Mouse (Mus musculus): ENCODE measurements at regions not wholly inside any gene's neighbourhood (a gene's known extent, or its start where the extent isn't known, plus 50 kb on each side); places are given as distances from the start of the nearest gene placed in this dataset.

DNA sequence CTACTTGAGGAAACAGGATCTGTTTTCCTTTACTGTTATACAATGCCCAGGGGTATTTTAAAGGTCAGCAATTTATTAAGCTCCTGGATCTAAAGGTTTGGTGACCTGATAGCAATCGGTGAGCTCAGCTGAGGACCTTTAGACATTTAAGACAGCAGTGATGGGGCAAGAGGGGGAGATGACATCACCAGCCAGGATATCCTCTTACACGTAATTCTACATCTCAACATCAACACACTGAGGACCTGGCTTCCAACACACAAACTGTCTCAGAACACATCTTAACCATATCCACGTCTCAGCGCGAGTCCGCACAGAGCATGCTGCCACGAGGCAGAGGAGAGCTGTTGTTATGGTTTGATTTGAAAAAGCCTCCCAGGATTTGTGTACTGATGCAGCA, 69.2 kb downstream of the Nhlrc3 start:
- DNase-seq (ENCODE audit: inconsistent age in 2 of 2, low spot score in 1 of 2), result no peak

DNA sequence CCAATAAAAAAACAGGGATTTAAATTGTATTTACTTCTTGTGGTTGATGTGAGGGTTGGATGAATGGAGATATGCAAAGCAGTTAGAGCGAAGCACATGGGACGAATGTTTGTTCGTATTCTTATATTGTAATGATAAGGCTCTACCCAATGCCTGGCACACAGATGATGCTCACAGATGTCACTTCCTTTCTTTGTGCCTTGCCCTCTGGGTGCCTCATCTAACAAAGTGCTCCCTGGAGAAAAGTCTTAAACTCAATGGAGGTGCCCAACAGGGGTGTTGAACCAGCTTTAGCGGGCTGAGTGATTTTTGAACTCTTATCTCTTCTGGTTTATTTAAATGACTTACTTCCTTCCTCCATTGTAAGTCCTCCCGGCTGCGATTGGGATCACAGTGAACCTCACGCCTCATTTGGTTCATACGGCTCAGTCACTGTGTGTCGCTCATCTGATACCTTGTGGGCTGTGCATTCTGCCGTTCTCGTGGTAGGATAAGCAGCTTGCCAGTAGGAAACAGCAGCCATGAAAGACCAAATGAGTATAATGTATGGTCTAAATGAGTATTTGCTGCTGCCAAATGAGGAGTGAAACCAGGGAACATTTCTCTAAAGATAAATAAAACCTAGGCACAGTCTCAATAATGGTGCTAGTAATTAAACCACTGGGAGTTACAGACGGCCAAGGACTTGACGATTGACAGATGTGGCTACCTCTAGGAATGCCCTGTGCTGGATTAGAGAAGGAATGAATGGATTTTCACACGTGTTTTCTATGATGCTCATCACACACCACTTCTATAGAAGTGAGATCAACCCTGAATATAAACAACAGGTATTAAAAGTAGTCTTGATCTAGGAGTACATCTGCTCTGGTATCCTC, 81.2 kb downstream of the Nhlrc3 start:
- DNase-seq (ENCODE audit: inconsistent age in 2 of 2, low spot score in 1 of 2), result no peak

GRCm38 (mm10) chr3:53379519-53380181, 83.5 kb downstream of the Nhlrc3 start:
- DNase-seq (ENCODE audit: inconsistent age in 2 of 2, low spot score in 1 of 2), result no peak

DNA sequence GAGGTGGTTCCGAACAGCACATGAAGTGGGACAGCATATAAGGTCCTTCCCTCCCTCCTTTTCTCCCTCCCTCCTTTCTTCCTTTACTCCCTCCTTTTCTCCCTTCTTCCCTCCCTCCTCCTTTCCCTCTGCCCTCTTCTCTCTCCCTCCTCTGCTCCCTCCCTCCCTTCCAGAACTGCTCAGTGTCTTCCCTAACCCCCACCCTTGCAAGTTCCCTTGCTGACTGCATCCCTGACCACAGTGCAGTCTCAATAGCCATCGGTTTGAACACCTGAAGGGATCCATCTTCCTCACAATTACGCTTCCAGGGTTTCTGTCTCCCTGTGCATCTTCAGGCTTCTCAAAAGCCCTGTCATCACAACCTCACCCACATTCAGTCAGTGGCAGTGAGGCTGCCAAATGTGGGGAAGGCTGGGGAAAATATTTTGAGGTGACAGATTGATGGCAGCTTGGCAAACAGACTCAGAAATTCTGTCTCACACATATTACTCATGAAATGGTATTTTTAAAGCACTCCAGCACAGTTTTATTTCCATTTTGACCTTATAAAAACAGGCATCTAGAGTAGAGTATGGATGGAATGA, 86.2 kb downstream of the Nhlrc3 start:
- DNase-seq (ENCODE audit: inconsistent age in 2 of 2, low spot score in 1 of 2), result peak in 1 of 2 experiments; percentile 24

DNA sequence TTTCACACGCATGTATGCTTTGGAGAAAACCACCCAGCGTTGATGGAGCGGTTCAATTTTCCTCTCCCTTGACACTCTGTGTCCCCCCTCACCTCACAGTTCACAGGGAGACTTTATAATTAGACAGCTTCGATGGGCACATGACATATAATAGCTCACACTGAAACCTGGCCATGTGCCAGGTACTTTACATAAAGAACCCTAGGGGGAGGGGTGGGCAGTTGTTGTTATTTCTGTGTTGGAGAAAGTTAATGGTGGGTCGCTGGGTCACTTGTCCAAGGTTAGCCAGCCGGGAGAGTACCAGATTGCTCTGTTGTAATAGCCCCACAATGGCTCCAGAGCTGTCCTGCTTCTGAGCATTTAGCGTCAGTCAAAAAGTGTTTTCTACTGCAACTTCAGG, 90.2 kb downstream of the Nhlrc3 start:
- no peak for DNase-seq (ENCODE audit: inconsistent age in 2 of 2, low spot score in 1 of 2)

DNA sequence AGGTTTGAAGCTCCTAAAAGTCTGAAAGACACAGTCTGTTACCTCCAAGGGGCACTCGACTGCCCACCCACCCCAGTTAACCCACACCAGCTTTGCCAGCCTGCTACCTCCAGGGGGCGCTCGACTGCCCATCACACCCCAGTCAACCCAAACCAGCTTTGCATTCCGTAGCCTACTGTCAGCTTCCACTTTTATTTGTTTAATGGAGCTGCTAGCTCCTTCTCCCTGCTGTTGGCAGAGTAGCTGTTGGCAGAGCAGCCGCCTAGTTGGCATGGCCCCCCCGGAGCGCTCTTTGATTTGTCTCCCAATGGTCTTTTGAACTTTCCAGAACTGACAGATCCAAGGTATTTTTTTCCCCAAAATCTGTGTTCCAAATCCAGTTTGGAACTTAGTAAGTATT, 91.2 kb downstream of the Nhlrc3 start:
- peak in 1 of 2 experiments; percentile 27 for DNase-seq (ENCODE audit: inconsistent age in 2 of 2, low spot score in 1 of 2)

GRCm38 (mm10) chr3:53361202-53361601, 101.9 kb downstream of the Nhlrc3 start:
- DNase-seq (ENCODE audit: inconsistent age in 2 of 2, low spot score in 1 of 2), result peak in 1 of 2 experiments; percentile 27

DNA sequence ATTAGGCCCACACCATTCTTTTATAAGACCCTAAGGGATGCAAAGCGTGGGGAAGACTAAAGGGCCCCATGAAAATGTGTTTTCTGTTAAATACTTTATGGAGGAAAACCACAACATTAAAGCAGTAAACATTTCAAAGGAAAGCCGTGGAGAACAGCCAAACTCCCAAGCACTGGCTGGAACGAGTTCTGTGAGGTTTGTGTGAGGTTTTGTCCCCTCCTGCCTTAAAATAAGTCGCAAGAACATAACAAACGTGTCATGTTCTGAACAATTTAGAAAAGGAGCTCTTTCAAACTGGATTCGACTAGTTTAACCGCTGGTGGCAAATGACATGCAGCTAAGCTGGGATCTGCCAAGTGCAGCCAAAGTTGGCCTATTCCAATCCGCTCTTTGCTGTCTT, 109.4 kb downstream of the Nhlrc3 start:
- DNase-seq (ENCODE audit: inconsistent age in 2 of 2, low spot score in 1 of 2), result no peak

DNA sequence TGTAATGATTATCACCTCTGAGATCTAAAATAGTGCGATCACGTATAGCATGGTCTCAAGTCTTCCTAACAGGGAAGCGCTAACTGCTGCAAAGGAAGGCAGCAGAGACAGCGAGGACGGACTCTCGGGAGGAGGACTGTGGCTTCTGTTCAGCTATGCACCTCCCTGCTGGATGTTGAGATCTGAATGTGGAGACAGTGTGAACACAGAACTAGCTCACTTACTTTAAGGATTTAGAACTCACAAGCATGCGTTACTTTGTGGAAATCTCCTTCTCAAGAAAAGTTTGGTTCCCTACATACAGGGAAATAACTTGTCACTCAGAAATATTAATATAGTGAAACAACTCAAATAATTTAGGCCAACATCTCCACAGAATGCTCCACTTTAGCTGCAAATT, 109.8 kb downstream of the Nhlrc3 start:
- no peak for DNase-seq (ENCODE audit: inconsistent age in 2 of 2, low spot score in 1 of 2)

DNA sequence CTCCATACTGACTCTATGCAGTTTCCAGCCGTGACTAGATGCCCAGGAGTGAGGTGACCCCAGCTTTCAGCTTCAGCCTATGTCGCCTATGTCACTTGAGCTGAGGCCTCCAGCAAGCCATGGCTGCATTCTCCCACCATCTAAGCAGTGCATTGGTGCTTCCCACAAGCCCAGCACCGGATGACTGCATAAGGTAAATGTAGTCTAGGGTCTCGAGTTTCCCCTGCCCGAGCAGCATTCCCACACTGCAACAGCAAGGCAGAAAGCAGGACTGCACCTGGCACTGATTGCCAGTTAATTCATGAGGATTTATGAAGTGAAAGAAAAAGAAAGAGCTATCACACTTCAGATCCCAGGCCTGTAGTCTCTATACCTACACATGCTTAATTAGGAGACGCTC, 119.5 kb downstream of the Nhlrc3 start:
- no peak for DNase-seq (ENCODE audit: inconsistent age in 2 of 2, low spot score in 1 of 2)

DNA sequence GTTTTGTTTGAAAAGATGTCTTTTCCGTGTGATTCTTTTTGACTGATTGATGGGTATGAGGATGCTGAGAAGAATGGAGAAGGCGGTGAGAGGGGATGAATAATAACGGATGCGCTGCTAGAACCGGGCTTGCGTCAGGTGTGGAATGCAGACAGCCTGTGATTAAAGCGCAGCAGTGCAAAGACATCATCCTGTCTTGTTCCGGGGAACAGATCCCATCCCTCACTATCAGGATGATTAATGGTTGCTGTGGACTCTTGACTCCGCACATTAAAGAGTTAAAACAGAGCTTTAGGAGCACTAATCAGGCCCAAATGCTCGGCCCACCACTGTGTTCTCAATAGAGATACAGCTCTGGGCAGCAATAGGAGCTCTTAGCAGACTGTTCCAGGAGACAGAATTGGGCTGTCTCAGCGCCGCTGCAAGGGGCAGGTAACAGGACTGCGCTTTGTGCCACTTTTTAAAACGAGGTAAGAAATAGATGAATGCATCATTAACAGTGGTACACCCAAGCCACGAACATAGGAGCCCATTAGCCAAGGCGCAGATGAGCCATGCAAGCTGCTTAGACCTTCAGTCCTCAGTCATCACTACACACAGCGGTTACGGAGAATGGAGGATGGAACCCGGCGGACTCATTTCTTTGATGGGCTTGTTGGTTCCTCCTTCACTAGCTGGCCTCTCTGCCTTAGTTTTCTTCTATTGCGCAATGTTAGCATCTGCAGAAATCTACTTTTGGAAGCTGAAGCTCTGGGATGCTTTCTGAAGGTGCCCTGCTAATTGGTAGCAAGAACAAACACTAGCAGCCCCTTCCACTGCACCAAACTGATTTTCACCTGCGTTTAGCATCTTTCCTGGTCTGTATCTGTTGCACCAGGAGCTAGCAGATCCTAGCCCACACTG, 121.6 kb downstream of the Nhlrc3 start:
- no peak for DNase-seq (ENCODE audit: inconsistent age in 2 of 2, low spot score in 1 of 2)

- DNase-seq (ENCODE audit: inconsistent age in 2 of 2, low spot score in 1 of 2), result no peak
These were observed 124.6 kb downstream of the Nhlrc3 start for GRCm38 (mm10) chr3:53338571-53338970.

DNA sequence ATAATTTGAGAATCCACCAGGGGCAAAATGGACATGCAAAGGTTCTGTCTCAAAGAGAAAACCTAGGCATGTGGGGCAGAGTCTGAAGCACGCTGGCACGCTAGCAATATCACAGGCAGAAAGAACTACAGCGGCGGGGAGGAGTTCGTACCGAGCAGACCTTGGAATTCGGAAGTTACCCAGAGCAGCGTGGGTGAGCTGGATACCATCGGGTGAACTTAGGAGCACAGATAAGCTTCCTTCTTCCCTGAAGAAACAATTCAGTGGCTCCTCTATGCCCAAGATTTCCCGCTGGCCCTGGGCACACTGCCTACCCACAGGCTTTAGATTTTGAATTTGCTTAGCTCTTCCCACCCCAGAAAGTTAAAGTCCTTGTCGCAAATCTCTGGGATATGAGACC, 129.1 kb downstream of the Nhlrc3 start:
- DNase-seq (ENCODE audit: inconsistent age in 2 of 2, low spot score in 1 of 2), result peak in 1 of 2 experiments; percentile 34

DNA sequence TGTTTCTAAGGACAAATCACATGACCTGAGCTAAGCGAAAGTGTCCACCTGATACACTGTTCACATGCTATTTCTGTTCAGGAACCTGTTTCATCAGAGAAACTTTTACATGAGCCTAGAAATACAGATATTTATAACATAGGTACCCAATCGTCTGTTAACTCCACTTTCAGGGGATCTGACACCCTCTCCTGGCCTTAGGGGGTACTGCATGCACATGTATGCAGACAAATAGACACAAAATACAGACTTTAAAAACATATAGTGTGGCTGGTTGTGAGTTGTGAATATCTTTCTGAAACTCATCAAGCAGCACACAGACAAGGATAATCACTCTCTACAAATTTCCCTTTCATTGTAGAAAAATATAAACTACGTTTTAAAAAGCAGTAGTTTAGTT, 133.6 kb downstream of the Nhlrc3 start:
- DNase-seq (ENCODE audit: inconsistent age in 2 of 2, low spot score in 1 of 2), result peak in 1 of 2 experiments; percentile 40

- DNase-seq (ENCODE audit: inconsistent age in 2 of 2, low spot score in 1 of 2), result no peak
These were observed 135.7 kb downstream of the Nhlrc3 start for GRCm38 (mm10) chr3:53327424-53327823.

DNA sequence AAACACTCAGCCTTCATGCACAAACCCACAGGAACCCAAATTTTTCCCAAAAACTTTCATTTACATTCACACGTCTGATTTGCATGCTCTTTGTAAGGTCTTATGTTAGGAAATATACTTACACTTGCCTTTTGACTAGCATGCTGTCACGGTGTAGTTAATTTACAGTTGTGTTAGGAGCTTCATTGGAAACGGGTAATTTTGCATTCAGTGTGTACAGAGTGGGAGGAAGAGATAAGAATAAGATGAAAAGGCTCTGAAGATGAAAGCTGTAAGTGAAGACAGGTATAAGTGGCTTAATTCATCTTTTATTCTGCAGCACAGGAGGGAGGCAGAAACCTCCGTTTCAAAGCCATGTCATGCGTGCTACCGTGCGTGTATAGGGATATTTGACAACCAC, 136.2 kb downstream of the Nhlrc3 start:
- no peak for DNase-seq (ENCODE audit: inconsistent age in 2 of 2, low spot score in 1 of 2)

DNA sequence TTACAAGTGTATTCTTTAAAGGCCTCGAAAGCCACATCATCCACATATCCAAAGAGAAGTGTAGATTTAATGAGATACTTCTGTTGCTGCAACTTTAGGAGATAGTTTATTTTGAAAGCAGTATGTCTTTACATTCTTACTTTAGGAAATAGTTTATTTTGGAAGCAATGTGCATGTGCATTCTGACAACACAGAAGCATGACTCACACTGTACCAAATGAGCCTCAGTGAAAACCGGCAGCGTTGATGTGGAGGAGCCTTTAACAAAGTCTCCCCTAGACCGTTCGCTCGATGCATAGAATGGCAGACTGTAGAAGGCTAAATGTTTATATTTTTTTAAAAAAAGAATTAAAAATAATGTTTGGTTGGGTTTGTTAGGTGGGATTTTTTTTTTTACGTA, 138.1 kb downstream of the Nhlrc3 start:
- DNase-seq (ENCODE audit: inconsistent age in 2 of 2, low spot score in 1 of 2), result no peak

DNA sequence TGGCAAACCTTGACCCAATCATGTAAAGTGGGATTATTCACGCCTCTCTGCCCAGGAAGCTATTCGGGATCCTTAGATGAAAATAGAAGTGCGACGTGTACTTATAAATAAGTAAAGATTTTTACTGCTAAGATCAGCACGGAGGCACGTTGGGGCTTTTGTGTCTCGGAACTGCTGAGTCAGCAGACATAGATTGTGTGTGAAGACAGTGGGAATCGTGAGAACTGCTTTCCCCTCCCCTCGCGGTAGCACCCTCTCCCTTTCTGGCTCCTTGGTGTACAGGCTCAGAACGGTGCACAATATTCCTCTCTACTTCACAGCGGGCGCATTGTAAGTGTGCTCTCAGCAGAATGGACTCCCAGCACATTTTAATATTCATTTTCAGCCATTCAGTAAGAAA, 138.7 kb downstream of the Nhlrc3 start:
- DNase-seq (ENCODE audit: inconsistent age in 2 of 2, low spot score in 1 of 2), result no peak

GRCm38 (mm10) chr3:53315449-53315848, 147.7 kb downstream of the Nhlrc3 start:
- no peak for DNase-seq (ENCODE audit: inconsistent age in 2 of 2, low spot score in 1 of 2)

All from adrenal gland, adult (tissue).